Mouse (Mus musculus): ENCODE results near the gene Maz.

Gene Maz

DNA sequence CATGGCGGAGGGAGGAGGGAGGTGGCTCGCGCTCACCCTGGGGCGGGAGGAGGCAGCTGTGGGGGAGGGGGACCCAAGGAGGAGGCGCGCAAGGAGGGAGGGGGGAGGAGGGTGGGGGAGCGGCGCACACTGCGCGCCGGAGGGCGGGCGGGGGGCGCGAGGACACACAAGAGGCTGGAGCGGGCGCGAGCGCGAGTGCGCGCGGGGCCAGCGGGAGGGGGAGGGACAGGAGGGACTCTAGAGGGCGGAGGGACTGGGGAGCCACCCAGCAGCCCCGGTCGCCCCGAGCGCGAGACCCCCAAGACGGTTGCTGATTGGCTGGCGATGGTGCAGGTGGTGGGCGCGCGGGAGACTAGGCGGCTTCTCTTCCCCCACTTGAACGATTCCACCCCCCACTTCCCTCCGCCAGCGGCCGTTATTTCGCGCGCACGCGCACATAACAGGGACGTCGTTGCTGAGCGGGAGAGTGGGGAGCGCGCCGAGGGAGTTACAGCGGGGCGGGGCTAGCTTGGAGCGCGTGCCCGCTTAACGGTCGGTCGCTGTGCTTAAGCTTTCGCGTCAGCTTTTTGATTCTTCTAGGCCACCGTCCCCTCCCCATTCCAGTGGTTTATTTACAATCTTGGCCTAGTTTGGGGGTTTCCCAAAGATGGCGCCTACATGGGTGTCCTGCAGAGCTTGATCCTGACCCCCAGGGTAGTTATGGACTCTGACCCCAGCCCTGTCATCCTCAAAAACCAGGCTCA is at the start of gene Maz:
Gene Maz (minus strand): TSS at position 54 of the 743 bp plus-strand sequence.
- peak; percentile 100 for DNase-seq

DNA sequence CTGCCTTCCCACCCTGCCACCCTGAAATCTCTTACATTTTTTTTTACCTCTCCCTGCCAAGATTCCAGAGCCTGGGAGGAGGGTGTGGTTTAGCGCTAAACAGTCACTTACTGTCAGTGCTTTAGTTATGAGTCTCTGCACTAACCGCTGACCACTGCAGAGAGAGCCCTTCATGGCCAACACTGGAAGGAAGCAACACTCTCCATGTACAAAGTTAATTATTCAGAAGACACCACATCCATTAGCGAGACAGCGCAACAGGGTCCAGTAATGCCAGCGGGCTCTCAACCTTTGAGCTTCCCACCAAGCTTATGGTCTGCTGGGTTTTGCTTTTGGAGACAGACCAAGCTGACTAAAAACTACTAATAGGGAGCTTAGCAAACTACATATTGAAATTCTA is 49.4 kb upstream of the Maz start:
- peak; percentile 35 for DNase-seq

DNA sequence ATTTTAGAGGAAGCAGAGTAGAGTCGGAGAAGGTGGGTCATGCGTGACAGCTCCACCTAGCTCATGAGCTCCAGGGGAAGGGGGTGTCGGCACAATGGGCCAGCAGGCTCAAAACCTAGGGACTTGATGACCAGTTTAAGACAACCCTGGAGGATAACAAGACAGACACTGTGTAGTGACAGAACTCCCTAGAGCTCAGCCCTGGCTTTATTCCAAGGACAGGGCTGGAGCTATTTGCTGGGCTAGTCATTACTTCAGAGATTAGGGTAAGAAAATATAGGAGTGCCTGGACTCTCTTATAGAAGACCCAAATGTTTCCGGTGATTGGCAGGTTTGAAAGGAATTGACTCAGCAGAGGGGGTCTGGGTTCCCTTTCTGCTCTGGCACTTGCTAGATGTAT is 46.4 kb upstream of the Maz start:
- no peak for DNase-seq

DNA sequence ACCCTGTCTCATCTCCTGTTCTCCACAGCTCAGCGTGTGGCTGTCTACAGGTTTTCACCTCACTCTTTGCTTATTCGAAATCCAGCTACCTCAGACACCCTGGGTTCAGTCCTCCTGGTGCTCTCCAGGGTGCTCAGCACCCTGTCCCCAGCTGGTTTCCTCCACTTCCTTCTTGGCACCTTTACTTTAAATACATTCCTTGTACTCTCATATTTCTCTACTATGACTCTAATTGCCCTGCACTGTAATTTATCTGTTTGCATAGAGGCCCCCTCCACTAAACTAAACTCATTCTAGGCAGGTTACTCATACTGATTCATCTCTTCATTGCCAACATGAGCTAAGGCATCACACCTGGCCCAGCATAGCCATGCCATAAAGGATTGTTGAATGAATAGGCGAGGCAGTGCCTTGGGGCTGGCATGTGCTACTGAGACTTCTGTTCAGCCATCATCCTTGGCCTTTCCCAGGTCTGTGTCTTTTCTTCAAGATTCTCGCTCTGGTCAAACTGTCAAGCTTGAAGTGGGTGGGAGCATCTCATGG is 44.1 kb upstream of the Maz start:
- DNase-seq, result no peak

- no peak for DNase-seq
Observed at GRCm38 (mm10) chr7:127066317-127066716, 39.5 kb upstream of the Maz start.

DNA sequence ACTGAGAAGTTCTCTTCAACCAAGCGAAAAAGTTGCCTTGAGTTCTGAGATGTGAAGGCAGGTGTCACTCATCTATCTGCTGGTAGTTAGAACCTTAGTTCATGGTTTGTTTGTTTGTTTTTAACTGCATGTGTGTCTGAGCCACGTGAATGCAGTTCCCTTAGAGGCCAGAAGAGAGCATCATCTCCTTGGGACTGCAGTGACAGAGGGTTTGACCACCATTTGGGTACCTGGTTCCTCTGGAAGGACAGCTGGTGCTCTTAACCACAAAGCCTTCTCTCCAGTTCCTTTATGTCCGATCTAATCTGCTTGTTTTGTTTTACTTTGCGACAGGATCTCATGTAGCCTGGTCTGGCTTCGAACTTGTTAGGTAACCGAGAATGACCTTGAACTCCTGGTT is 38.7 kb upstream of the Maz start:
- DNase-seq, result no peak

DNA sequence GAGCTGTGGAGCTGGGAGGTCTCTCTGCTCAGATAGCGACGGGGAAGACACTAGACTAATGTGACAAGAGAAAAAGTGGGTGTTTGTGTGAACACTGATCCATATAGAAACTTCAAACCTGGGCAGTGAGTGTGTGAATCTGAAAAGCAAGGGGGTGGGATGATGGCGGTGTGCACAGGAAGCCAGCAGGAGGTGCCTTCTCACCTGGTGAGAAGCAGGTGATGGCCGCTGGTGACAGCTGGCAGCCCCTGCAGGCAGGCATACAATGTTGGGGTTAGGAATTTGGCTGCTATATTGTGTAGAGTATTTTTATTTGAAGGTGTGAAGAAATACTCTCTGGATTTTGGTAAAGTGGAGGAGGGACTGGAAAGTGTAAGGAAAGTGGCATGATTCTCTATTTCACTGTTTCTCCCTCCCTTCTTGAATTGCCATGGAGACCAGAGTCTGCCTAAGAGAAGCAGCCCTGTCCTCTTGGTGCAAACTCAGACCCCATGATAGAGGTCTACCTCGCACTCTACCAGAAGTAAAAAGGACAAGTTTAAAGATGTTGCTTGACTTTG is 28.3 kb upstream of the Maz start:
- DNase-seq, result no peak

DNA sequence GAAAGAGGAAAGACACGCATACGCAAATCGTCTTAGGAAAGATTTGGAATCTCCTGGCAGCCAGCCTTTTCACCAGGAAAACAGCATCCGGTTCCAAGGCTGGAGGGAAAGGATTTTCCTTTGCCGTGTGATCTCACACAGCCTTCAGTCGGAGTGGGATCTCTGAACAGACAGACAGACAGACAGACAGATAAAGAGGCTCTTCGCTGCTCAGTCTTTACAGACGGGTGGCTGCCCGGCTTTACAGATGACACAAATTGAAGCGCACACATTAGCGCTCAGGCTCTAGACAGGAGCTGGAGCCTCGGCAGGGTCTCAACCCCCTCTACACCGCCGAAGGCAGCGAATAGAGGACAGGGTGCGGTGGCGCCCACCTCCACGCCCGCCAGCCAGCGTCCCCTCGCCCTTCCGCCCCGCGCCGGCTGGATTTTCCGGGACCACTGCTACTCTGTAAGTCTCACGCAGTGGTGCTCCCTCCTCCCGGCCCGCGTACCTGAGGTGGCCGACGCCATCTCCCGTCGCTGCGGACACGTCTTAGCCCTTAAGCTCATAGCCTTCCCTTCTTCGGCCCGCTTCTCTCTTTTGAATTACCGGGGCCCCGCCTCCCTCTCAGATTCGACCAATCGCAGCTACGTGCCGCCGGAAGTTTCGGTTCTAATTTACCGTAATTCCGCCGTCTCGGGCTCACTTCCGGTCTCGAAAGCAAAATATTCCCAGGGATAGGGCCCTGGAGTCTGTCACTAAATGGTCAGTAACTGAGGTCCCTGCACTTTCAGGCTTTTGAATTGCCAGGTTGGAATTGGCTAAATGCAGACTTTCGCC is 15.2 kb upstream of the Maz start, which contains the start of gene Kif22:
Gene Kif22 (minus strand): TSS at position 621 of the 822 bp plus-strand sequence.
- DNase-seq, result peak; percentile 91

- DNase-seq, result no peak
Observed at GRCm38 (mm10) chr7:127031244-127031643, 4.4 kb upstream of the Maz start.

GRCm38 (mm10) chr7:127030172-127030571 is 3.3 kb upstream of the Maz start:
- no peak for DNase-seq

DNA sequence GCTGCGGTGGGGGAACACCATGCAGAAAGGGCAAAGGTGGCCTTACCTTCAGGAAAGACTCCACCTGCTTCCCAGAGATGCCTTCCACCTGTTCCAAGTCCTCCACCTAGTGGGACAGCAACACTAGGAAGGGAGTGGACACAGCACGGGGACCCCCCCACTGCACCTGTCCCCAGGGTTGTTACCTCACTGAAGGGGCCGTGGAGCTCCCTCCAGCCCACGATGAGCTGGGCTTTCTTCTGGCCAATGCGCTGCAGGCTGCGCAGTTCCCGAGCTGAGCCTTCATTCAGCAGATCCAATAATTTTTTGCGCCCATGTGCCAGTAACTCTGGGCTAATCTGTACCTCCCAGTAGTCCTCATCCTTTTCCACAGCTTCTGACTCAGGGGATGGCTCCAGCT is 1.0 kb upstream of the Maz start:
- no peak for DNase-seq

DNA sequence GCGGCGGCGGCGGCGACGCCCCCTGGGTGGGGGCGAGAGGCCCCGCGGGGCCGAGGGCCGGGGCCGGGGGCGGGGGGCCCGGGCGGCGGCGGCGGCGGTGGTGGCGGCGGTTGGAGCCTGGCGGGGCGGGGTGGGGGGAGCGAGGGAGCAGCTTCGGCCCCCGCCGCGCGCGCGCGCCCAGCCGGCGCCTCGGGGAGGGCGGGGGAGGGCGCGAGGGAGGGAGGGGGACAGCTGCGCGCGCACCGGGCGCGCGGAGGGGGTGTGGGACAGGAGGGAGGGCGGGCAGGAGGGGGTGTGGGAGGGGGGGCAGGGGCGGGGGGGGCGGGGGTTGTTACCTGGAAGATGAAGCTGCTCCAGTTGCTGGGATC is 237 bp downstream of the Maz start:
- DNase-seq, result no peak

GRCm38 (mm10) chr7:127026161-127026600 is 656 bp downstream of the Maz start:
- peak; percentile 78 for DNase-seq

GRCm38 (mm10) chr7:127025556-127026160 is 1.2 kb downstream of the Maz start:
- peak; percentile 59 for DNase-seq

DNA sequence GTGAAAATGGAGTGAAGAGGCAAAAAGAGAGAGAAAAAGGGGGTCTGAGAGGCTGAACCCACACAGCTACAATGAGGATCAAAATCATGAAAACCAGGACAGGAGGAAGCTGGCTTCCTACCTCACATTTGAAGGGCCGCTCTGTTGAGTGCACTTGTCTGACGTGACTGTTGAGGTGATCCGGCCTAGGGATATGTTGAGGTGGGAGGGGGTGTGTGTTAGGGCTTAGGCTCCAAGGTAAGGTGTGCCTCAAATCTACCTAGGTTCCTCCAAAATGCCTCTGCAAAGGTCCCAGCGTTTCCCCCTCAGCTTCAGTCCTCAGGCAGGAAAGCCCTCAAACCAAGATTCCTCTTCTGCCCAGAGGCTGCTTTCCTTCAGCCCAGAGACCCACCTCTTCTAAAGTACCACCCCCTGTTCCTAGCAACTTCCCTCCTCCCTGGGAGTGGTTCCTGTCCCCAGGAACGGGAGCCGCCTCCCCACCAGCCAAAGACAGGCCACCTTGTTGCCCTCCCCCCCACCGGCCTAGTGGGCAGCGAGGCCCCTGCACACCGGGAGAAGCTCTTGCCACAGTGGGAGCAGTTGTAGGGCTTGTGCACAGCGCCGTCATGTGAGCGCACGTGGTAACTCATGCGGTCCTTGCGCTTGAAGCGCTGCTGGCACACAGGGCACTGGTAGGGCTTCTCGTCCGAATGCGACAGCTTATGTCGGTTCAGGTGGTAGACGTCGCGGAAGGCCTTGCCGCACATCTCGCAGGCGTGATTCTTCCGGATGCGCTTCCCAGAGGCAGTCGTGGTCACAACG is 1.9 kb downstream of the Maz start:
- peak; percentile 86 for DNase-seq

- no peak for DNase-seq
Observed at GRCm38 (mm10) chr7:127023896-127024690, 2.7 kb downstream of the Maz start.

DNA sequence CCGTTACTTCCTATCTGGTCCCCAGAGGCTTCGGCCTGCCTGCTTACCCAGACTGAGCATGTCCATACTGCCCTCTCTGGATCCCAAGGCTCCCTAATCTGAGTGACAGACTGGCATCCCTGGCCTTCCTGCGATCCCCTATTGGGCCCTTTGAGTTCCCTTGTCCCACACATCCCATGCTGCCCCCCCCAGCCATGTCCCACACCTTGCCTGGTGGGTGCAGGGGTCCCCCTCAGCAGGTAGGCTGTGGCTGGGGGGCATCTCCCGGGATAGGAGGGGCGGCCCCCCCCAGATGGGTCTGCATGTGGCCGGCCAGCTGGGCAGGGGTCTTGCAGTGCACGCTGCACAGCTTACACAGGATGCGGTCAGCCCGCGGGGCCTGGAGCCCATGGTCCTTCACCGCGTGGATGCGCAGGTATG is 3.6 kb downstream of the Maz start:
- no peak for DNase-seq

DNA sequence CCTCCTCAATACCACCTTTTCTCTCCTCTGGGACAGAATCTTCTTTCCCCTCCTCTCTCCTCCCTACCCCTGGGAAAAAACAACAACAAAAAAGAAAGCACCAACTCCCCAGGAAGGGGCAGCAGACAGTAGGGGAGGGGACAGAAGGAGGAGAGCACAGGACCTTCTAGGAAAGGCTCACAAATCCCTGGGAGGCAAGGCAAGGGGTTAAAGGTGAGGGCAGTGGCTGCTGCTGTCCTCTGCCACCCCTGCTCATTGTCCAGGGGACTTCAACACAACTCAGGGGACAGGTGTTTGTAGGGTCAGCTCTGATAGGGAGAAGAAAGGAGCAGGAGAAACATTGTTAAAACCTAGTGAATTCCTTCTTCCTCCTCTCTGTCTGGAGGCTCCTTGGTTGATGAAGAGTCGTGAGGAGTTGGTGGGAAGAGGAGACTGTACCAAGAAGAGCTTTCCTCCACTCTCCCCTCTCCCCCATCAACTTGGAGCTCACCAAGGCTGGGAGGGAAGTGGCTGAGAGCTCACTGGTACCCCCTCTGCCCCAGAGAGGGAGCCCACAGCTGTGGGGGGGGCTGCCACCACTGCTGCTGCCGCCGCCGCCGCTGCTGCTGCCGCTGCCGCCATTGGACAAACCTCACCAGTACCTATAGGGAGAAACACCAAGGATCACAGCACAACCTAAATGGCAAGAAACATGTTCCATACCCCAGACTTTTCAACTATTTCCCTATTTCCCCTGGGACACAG is 4.1 kb downstream of the Maz start:
- DNase-seq, result no peak

DNA sequence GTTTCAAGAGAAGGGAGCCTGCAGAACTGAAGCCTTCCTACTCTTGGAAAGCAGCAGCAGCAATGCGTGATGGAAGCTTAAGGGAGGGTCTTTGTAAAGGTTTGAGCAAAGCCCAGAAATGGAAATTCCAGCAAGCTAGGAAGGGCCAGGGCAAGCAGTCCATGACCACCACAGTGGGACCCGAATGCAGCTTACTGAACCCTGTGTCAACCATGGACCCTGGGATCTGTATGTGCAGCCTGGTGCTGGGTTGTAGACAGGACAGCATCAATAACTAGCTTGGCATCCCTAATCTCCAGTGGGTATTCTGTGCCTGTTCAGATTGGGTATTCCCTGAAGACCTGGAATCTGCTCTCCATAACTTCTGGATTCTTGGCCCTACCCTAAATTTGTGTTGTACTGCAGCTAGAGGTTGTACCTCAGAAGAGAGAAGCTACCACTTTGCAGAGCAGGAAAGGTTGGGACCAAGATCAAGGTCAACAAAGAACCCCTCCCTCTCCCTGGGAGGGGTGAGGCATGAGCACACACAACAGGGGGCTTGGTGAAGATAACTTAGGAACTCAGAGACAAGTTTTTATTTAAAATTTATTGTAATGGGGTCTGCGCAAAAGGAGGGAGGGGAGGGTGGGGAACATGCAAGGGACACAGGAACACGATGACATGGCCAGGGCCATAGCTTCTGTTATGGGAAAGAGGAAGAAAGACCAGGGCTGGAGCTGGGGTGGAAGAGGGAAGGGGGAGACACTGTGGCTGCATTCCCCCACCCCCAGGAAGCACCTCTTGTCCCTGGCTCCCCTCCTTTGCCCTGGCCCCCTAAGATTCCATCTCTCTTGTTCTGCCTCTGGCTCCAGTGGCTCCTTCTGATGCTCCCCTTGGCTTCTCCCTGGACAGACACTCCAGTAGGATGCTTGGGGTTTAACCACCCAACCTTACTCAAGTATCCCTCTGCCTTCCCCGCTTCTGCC is 5.0 kb downstream of the Maz start:
- DNase-seq, result no peak
